Mouse (Mus musculus) heart, embryonic 10.5 days (tissue): ENCODE results near the gene Ngfr. TPM values are rescaled to one million over a fixed set of nuclear protein-coding genes. Genes with fewer than 3 reads are reported as not detected.

Experiments
- DNase-seq: peaks from one replicate; pipeline ENCODE4 v3.0.0-alpha.2; 2017; ENCODE audit warnings: low spot score
- H3K27ac ChIP-seq: fragments of 300-500 bp; sonication (generic); 2 replicates; pipeline ENCODE4 v1.5.1; 2016; ENCODE audit warnings: mild to moderate bottlenecking
- H3K27me3 ChIP-seq: fragments of 300-500 bp; sonication (generic); 2 replicates; pipeline ENCODE4 v1.6.1; 2016; ENCODE audit warnings: mild to moderate bottlenecking; ENCODE audit not compliant: poor library complexity, insufficient read depth, severe bottlenecking
- H3K36me3 ChIP-seq: fragments of 300-500 bp; sonication (generic); 2 replicates; pipeline ENCODE4 v1.6.1; 2016; ENCODE audit warnings: mild to moderate bottlenecking, moderate library complexity
- H3K4me1 ChIP-seq: fragments of 300-500 bp; sonication (generic); 2 replicates; pipeline ENCODE4 v1.6.1; 2016; ENCODE audit warnings: mild to moderate bottlenecking
- H3K4me3 ChIP-seq: fragments of 300-500 bp; sonication (generic); 2 replicates; pipeline ENCODE4 v1.5.1; 2016; ENCODE audit warnings: mild to moderate bottlenecking, moderate library complexity
- H3K9me3 ChIP-seq: fragments of 300-500 bp; sonication (generic); 2 replicates; pipeline ENCODE4 v1.6.1; 2016; ENCODE audit warnings: mild to moderate bottlenecking, moderate library complexity
- WGBS: fragments of 180-500 bp; shearing (Covaris S2); methylation state at CpG from one replicate; pipeline ENCODE4 v1.1.7; 2016; 5-methylcytosine and 5-hydroxymethylcytosine counted together
- polyA plus RNA-seq: library from polyadenylated mRNA; unstranded; fragments of >200 nt; fragmentation: Nextera tagmentation; extraction: Ambion mirVana; gene quantifications from 2 replicates; pipeline ENCODE4 v1.2.1, GENCODE M21; 2016

Gene Ngfr
- polyA plus RNA-seq, 1 experiment from 2014 or later = 9.9 TPM

GRCm38 (mm10) chr11:95520456-95521072 is 67.0 kb downstream of the Ngfr start:
- H3K36me3 ChIP-seq = no peaks in the 10 kb centered on the region
- DNase-seq = peak; percentile 91
- H3K9me3 ChIP-seq = no peaks in the 10 kb centered on the region
- H3K4me3 ChIP-seq = peak overlapping the region; percentile 43
- peak overlapping the region; percentile 38; the same call in 1 of the 2 replicates for H3K27ac ChIP-seq
- 9% methylated on average over 27 of the region's 27 CpGs for WGBS
- peaks cover 48% of the 10 kb centered on the region for H3K27me3 ChIP-seq
- peaks cover 31% of the 10 kb centered on the region for H3K4me1 ChIP-seq

GRCm38 (mm10) chr11:95519996-95520395 is 67.5 kb downstream of the Ngfr start:
- H3K36me3 ChIP-seq = no peaks in the 10 kb centered on the region
- no peaks in the 10 kb centered on the region for H3K9me3 ChIP-seq
- no peak for DNase-seq
- H3K27ac ChIP-seq = 0 out of 2 replicates have a peak overlapping the region, but pooled peaks have one; percentile 38
- peaks cover 51% of the 10 kb centered on the region for H3K27me3 ChIP-seq
- WGBS = 56% methylated on average over 3 of the region's 3 CpGs
- peaks cover 37% of the 10 kb centered on the region for H3K4me1 ChIP-seq
- no peak overlapping the region for H3K4me3 ChIP-seq

DNA sequence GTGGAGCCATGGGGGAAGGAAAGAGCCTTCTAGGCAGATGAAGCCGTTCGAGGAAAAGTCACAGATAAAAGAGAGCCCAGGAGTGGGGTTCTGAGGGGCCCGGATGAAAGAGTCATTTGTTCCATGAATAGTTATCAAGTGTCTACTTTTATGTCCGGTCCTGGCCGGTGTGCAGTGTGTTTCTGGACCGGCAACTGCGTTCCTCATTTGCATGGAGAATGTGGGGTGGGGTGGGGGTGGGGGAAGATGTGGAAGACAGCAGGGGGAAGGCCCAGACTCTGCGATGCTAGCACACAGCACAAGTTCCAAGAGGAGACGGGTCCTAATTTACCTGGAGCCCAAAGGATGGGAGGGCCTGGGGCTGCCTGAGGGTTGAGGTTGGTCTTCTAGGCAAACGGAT is 68.2 kb downstream of the Ngfr start:
- Histone ChIP-seq H3K27me3 (peaks cover 53% of the 10 kb centered on the region), H3K4me1 (peaks cover 42% of the 10 kb centered on the region), H3K27ac (no peak overlapping the region)

More for the DNA sequence above, 68.2 kb downstream of the Ngfr start:
- Histone ChIP-seq H3K4me3 (no peak overlapping the region), H3K9me3 (no peaks in the 10 kb centered on the region), H3K36me3 (no peaks in the 10 kb centered on the region)
- 56% methylated on average over 10 of the region's 10 CpGs for WGBS
- DNase-seq = no peak

Other genes with a start within 250 kb of the Ngfr start
- gene Slc35b1, start 203.0 kb downstream of the Ngfr start, polyA plus RNA-seq = 103 and 119 TPM in 2 replicates
- 103 TPM in 2 replicates for gene Spop, start 173.7 kb downstream of the Ngfr start, polyA plus RNA-seq
- 0.21 and 0.77 TPM in 2 replicates for gene Nxph3, start 73.2 kb downstream of the Ngfr start, polyA plus RNA-seq
- gene Phb, start 79.2 kb upstream of the Ngfr start, polyA plus RNA-seq = 320 and 328 TPM in 2 replicates
- 11.7 and 14.2 TPM in 2 replicates for gene Zfp652, start 124.9 kb upstream of the Ngfr start, polyA plus RNA-seq
- 0.97 and 1.9 TPM in 2 replicates for gene B130006D01Rik, start 135.9 kb upstream of the Ngfr start, polyA plus RNA-seq
- 0.31 and 0.42 TPM in 2 replicates for gene Phospho1, start 236.8 kb upstream of the Ngfr start, polyA plus RNA-seq
- gene Gngt2, start 249.5 kb upstream of the Ngfr start, polyA plus RNA-seq = 43.2 and 60.8 TPM in 2 replicates